Mouse (Mus musculus) 3134 (cell line): ENCODE measurements at regions not wholly inside any gene's neighbourhood (a gene's known extent, or its start where the extent isn't known, plus 50 kb on each side); places are given as distances from the start of the nearest gene placed in this dataset.
A peak's percentile ranks its signal among the peaks of the same experiment; 100 is the strongest.

Experiments used
- DNase-seq: peaks from one replicate; pipeline ENCODE4 v3.0.0-alpha.2; 2011; ENCODE audit warnings: low spot score; ENCODE audit not compliant: insufficient read length; ENCODE audit errors: extremely low read depth

- no peak for DNase-seq
Observed at GRCm38 (mm10) chr14:100461141-100462043, 176.9 kb upstream of the Klf12 start.

- DNase-seq, result no peak
Observed at GRCm38 (mm10) chr14:100459601-100460290, 175.3 kb upstream of the Klf12 start.

GRCm38 (mm10) chr14:100458727-100459447, 174.4 kb upstream of the Klf12 start:
- no peak for DNase-seq

GRCm38 (mm10) chr14:100457870-100458726, 173.6 kb upstream of the Klf12 start:
- DNase-seq, result no peak

- DNase-seq, result no peak
Observed at GRCm38 (mm10) chr14:100446130-100446529, 161.7 kb upstream of the Klf12 start.

- no peak for DNase-seq
Observed at GRCm38 (mm10) chr14:100444848-100445247, 160.4 kb upstream of the Klf12 start.

GRCm38 (mm10) chr14:100444099-100444498, 159.6 kb upstream of the Klf12 start:
- no peak for DNase-seq

- DNase-seq, result no peak
Observed at GRCm38 (mm10) chr14:100437552-100437951, 153.1 kb upstream of the Klf12 start.

- DNase-seq, result no peak
Observed at GRCm38 (mm10) chr14:100429662-100430061, 145.2 kb upstream of the Klf12 start.

GRCm38 (mm10) chr14:100426399-100426798, 141.9 kb upstream of the Klf12 start:
- no peak for DNase-seq

GRCm38 (mm10) chr14:100423790-100424189, 139.3 kb upstream of the Klf12 start:
- no peak for DNase-seq

- no peak for DNase-seq
Observed at GRCm38 (mm10) chr14:100421666-100422065, 137.2 kb upstream of the Klf12 start.

- DNase-seq, result peak; percentile 1
Observed at GRCm38 (mm10) chr14:100415099-100415498, 130.6 kb upstream of the Klf12 start.

- DNase-seq, result no peak
Observed at GRCm38 (mm10) chr14:100412211-100412610, 127.7 kb upstream of the Klf12 start.

- no peak for DNase-seq
Observed at GRCm38 (mm10) chr14:100397191-100397590, 112.7 kb upstream of the Klf12 start.

GRCm38 (mm10) chr14:100375218-100375983, 90.9 kb upstream of the Klf12 start:
- no peak for DNase-seq

GRCm38 (mm10) chr14:100374494-100375217, 90.2 kb upstream of the Klf12 start:
- DNase-seq, result no peak

GRCm38 (mm10) chr14:100366234-100366864, 81.9 kb upstream of the Klf12 start:
- no peak for DNase-seq
